Mouse (Mus musculus) limb, embryonic 11.5 days (tissue): Measurements from ENCODE around the gene Sox15. TPM values are rescaled to one million over a fixed set of nuclear protein-coding genes. Genes with fewer than 3 reads are reported as not detected.

Experiments
- ATAC-seq: fragments of 200-750 bp; cut with Nextera tagmentation; 2 replicates; pipeline ENCODE4 v1.8.0; 2017; ENCODE audit warnings: low read depth; ENCODE audit not compliant: insufficient number of reproducible peaks, low FRiP score, low TSS enrichment
- DNase-seq: peaks from one replicate; pipeline ENCODE4 v3.0.0-alpha.2; 2015; ENCODE audit warnings: low spot score
- H3K27ac ChIP-seq: fragments of 300-500 bp; sonication (generic); replicated peaks from 2 replicates; pipeline ENCODE4 v1.5.1; 2014; ENCODE audit warnings: low read depth, mild to moderate bottlenecking, low read length
- H3K27me3 ChIP-seq: fragments of 300-500 bp; sonication (generic); 2 replicates; pipeline ENCODE4 v1.6.1; 2014; ENCODE audit warnings: mild to moderate bottlenecking, low read length, mixed read lengths; ENCODE audit not compliant: control insufficient read depth, insufficient read depth
- H3K36me3 ChIP-seq: fragments of 300-500 bp; sonication (generic); 2 replicates; pipeline ENCODE4 v1.6.1; 2014; ENCODE audit warnings: mild to moderate bottlenecking, low read length, moderate library complexity, mixed read lengths; ENCODE audit not compliant: control insufficient read depth, insufficient read depth
- H3K4me1 ChIP-seq: fragments of 300-500 bp; sonication (generic); 2 replicates; pipeline ENCODE4 v1.6.1; 2014; ENCODE audit warnings: low read length, mixed read lengths; ENCODE audit not compliant: control insufficient read depth, insufficient read depth
- H3K4me2 ChIP-seq: fragments of 300-500 bp; sonication (generic); 2 replicates; pipeline ENCODE4 v1.6.1; 2014; ENCODE audit warnings: low read depth, mild to moderate bottlenecking, moderate library complexity; ENCODE audit not compliant: severe bottlenecking
- H3K4me3 ChIP-seq: fragments of 300-500 bp; sonication (generic); 2 replicates; pipeline ENCODE4 v1.5.1; 2014; ENCODE audit warnings: low read depth, low read length
- H3K9ac ChIP-seq: fragments of 300-500 bp; sonication (generic); 2 replicates; pipeline ENCODE4 v1.6.1; 2014; ENCODE audit warnings: mild to moderate bottlenecking, low read length
- H3K9me3 ChIP-seq: fragments of 300-500 bp; sonication (generic); 2 replicates; pipeline ENCODE4 v1.6.1; 2016; ENCODE audit warnings: low read length; ENCODE audit not compliant: control insufficient read depth
- WGBS: fragments of 180-500 bp; shearing (Covaris S2); extraction: QIAGEN DNeasy Blood & Tissue Kit; methylation state at CpG from one replicate; pipeline ENCODE4 v1.1.7; 2014; 5-methylcytosine and 5-hydroxymethylcytosine counted together
- polyA plus RNA-seq: library from polyadenylated mRNA; unstranded; fragments of >200 nt; fragmentation: Nextera tagmentation; extraction: Ambion mirVana; gene quantifications from 2 replicates; pipeline ENCODE4 v1.2.1, GENCODE M21; 2014

Sox15 gene
- polyA plus RNA-seq, 1 experiment from 2014 or later, result 0.17 TPM

GRCm38 (mm10) chr11:69656065-69656455 lies 946 bp downstream of the Sox15 start:
- H3K9ac ChIP-seq, result no peak overlapping the region
- H3K4me3 ChIP-seq, result no peak overlapping the region
- no peaks in the 10 kb centered on the region for H3K9me3 ChIP-seq
- peaks cover 38% of the 10 kb centered on the region for H3K36me3 ChIP-seq
- DNase-seq (no peak), ATAC-seq (no peak)
- 78% methylated on average over 5 of the region's 5 CpGs for WGBS
- H3K27me3 ChIP-seq, result no peaks in the 10 kb centered on the region
- H3K4me2 ChIP-seq, result no peak overlapping the region
- H3K4me1 ChIP-seq, result peaks cover 19% of the 10 kb centered on the region
- H3K27ac ChIP-seq, result no peak overlapping the region

- no peak overlapping the region; the same call in 1 of the 2 replicates for H3K4me3 ChIP-seq
- peaks cover 19% of the 10 kb centered on the region for H3K4me1 ChIP-seq
- H3K27me3 ChIP-seq, result no peaks in the 10 kb centered on the region
- DNase-seq (peak; percentile 78), ATAC-seq (no peak)
- no peak overlapping the region for H3K4me2 ChIP-seq
- peaks cover 32% of the 10 kb centered on the region for H3K36me3 ChIP-seq
- no peaks in the 10 kb centered on the region for H3K9me3 ChIP-seq
- WGBS, result 76% methylated on average over 10 of the region's 10 CpGs
- H3K27ac ChIP-seq, result no peak overlapping the region
- no peak overlapping the region for H3K9ac ChIP-seq
Measured at GRCm38 (mm10) chr11:69656617-69657461, 1.7 kb downstream of the Sox15 start.

GRCm38 (mm10) chr11:69657462-69657881 lies 2.4 kb downstream of the Sox15 start:
- DNase-seq (no peak), ATAC-seq (no peak)
- Histone ChIP-seq H3K4me3 (peak overlapping the region; percentile 1; the same call in 1 of the 2 replicates), H3K27ac (no peak overlapping the region), H3K4me2 (no peak overlapping the region), H3K9ac (no peak overlapping the region), H3K4me1 (peaks cover 19% of the 10 kb centered on the region), H3K36me3 (peaks cover 27% of the 10 kb centered on the region), H3K9me3 (no peaks in the 10 kb centered on the region), H3K27me3 (no peaks in the 10 kb centered on the region)
- 85% methylated on average over 15 of the region's 15 CpGs for WGBS

- H3K9me3 ChIP-seq, result no peaks in the 10 kb centered on the region
- ATAC-seq, result no peak
- peak overlapping the region; percentile 50 for H3K4me2 ChIP-seq
- H3K9ac ChIP-seq, result no peak overlapping the region
- H3K4me1 ChIP-seq, result peaks cover 9% of the 10 kb centered on the region; the same call in 1 of the 2 replicates
- peak overlapping the region; percentile 48 for H3K4me3 ChIP-seq
- peaks cover 23% of the 10 kb centered on the region for H3K36me3 ChIP-seq
- peak overlapping the region; percentile 93; the same call in 1 of the 2 replicates for H3K27ac ChIP-seq
- 88% methylated on average over 3 of the region's 3 CpGs for WGBS
- H3K27me3 ChIP-seq, result no peaks in the 10 kb centered on the region
- DNase-seq, result no peak
Measured at GRCm38 (mm10) chr11:69661221-69661881, 6.2 kb downstream of the Sox15 start.

GRCm38 (mm10) chr11:69662213-69662966 lies 7.3 kb downstream of the Sox15 start, which contains the start of gene Mpdu1:
Gene Mpdu1, minus strand, starts transcription at chr11:69662642.
- H3K4me1 ChIP-seq, result peaks cover 3% of the 10 kb centered on the region; the same call in 1 of the 2 replicates
- peak within 1 kb of the TSS; percentile 93 for H3K27ac ChIP-seq
- ATAC-seq, result peak; percentile 89
- no peaks in the 10 kb centered on the region for H3K9me3 ChIP-seq
- WGBS, result under 1% methylated on average over 48 of the region's 48 CpGs
- DNase-seq, result peak; percentile 94
- peak within 1 kb of the TSS; percentile 64 for H3K9ac ChIP-seq
- H3K4me3 ChIP-seq, result peak within 1 kb of the TSS; percentile 48
- H3K27me3 ChIP-seq, result no peaks in the 10 kb centered on the region
- peaks cover 19% of the 10 kb centered on the region for H3K36me3 ChIP-seq
- H3K4me2 ChIP-seq, result peak within 1 kb of the TSS; percentile 50

GRCm38 (mm10) chr11:69662967-69663671 lies 8.0 kb downstream of the Sox15 start:
- DNase-seq (no peak), ATAC-seq (0 out of 2 replicates have a peak, but pooled peaks have one; percentile 5)
- H3K27ac ChIP-seq, result peak overlapping the region; percentile 93
- H3K4me3 ChIP-seq, result peak overlapping the region; percentile 48
- H3K27me3 ChIP-seq, result no peaks in the 10 kb centered on the region
- H3K4me2 ChIP-seq, result peak overlapping the region; percentile 50
- H3K9me3 ChIP-seq, result no peaks in the 10 kb centered on the region
- WGBS, result 64% methylated on average over 13 of the region's 13 CpGs
- H3K36me3 ChIP-seq, result peaks cover 21% of the 10 kb centered on the region; the same call in 1 of the 2 replicates
- H3K9ac ChIP-seq, result peak overlapping the region; percentile 64
- H3K4me1 ChIP-seq, result peaks cover 3% of the 10 kb centered on the region; the same call in 1 of the 2 replicates

GRCm38 (mm10) chr11:69663795-69664194 lies 8.7 kb downstream of the Sox15 start:
- DNase-seq (no peak), ATAC-seq (no peak)
- Histone ChIP-seq H3K27me3 (no peaks in the 10 kb centered on the region), H3K4me3 (no peak overlapping the region), H3K9me3 (no peaks in the 10 kb centered on the region), H3K9ac (no peak overlapping the region), H3K27ac (no peak overlapping the region; the same call in 1 of the 2 replicates), H3K4me2 (no peak overlapping the region), H3K4me1 (peaks cover 3% of the 10 kb centered on the region; the same call in 1 of the 2 replicates), H3K36me3 (peaks cover 24% of the 10 kb centered on the region)
- 87% methylated on average over 6 of the region's 6 CpGs for WGBS
